Mouse (Mus musculus) embryonic fibroblast, embryonic 13.5 days (primary cell): Measurements from ENCODE around the gene Hist2h2aa2.
"Not testable (repeated sequence)": the region's sequence is repeated elsewhere in the genome, so short reads cannot be mapped to it uniquely, and the experiment has no call there.

ENCODE experiments used
- CTCF ChIP-seq: IDR thresholded peaks from 2 replicates; pipeline ENCODE4 v1.5.1; 2011; ENCODE audit warnings: mild to moderate bottlenecking, control low read depth, low read length, moderate library complexity, borderline replicate concordance; ENCODE audit not compliant: insufficient read depth
- POLR2A ChIP-seq: IDR thresholded peaks from 2 replicates; pipeline ENCODE4 v1.6.1; 2011; ENCODE audit warnings: low read depth, mild to moderate bottlenecking, control low read depth, low read length, moderate library complexity

- not testable (repeated sequence) for TF ChIP-seq CTCF
- TF ChIP-seq POLR2A, result peak; percentile 28
Measured at GRCm38 (mm10) chr3:96239949-96240798, at the start of gene Hist2h2aa2.
